Mouse (Mus musculus) forebrain, postnatal 0 days (tissue): ENCODE measurements around the gene Olfm1. TPM values are rescaled to one million over a fixed set of nuclear protein-coding genes. Genes with fewer than 3 reads are reported as not detected.

Experiments used
- ATAC-seq: fragments of 200-750 bp; cut with Nextera tagmentation; 2 replicates; pipeline ENCODE4 v1.8.0; 2017; ENCODE audit warnings: mild to moderate bottlenecking, moderate library complexity
- DNase-seq: peaks from one replicate; pipeline ENCODE4 v3.0.0-alpha.2; 2015
- H3K27ac ChIP-seq: fragments of 300-500 bp; sonication (generic); 2 replicates; pipeline ENCODE4 v1.5.1; 2014; ENCODE audit warnings: low read depth, mild to moderate bottlenecking, antibody characterized with exemption, low read length, moderate library complexity, mixed read lengths
- H3K27me3 ChIP-seq: fragments of 300-500 bp; sonication (generic); 2 replicates; pipeline ENCODE4 v1.6.1; 2014; ENCODE audit warnings: mild to moderate bottlenecking, low read length, mixed read lengths; ENCODE audit not compliant: insufficient read depth
- H3K36me3 ChIP-seq: fragments of 300-500 bp; sonication (generic); 2 replicates; pipeline ENCODE4 v1.6.1; 2014; ENCODE audit warnings: mild to moderate bottlenecking, moderate library complexity; ENCODE audit not compliant: insufficient read depth
- H3K4me1 ChIP-seq: fragments of 300-500 bp; sonication (generic); 2 replicates; pipeline ENCODE4 v1.6.1; 2014; ENCODE audit warnings: antibody characterized with exemption; ENCODE audit not compliant: insufficient read depth
- H3K4me2 ChIP-seq: fragments of 300-500 bp; sonication (generic); 2 replicates; pipeline ENCODE4 v1.6.1; 2014; ENCODE audit warnings: low read depth, mild to moderate bottlenecking, moderate library complexity
- H3K4me3 ChIP-seq: fragments of 300-500 bp; sonication (generic); 2 replicates; pipeline ENCODE4 v1.5.1; 2014; ENCODE audit warnings: low read depth, low read length, mixed read lengths
- H3K9ac ChIP-seq: fragments of 300-500 bp; sonication (generic); 2 replicates; pipeline ENCODE4 v1.6.1; 2014; ENCODE audit warnings: mild to moderate bottlenecking
- H3K9me3 ChIP-seq: fragments of 300-500 bp; sonication (generic); 2 replicates; pipeline ENCODE4 v1.6.1; 2016; ENCODE audit warnings: low read length
- CTCF ChIP-seq: sonication (generic); IDR thresholded peaks from 2 replicates; pipeline ENCODE4 v1.5.1; 2016; ENCODE audit warnings: antibody characterized with exemption, control low read depth, low read depth
- WGBS: fragments of 180-500 bp; shearing (Covaris S2); extraction: QIAGEN DNeasy Blood & Tissue Kit; methylation state at CpG from one replicate; pipeline ENCODE4 v1.1.7; 2014; 5-methylcytosine and 5-hydroxymethylcytosine counted together
- polyA plus RNA-seq: library from polyadenylated mRNA; unstranded; fragments of >200 nt; fragmentation: Nextera tagmentation; extraction: Ambion mirVana; gene quantifications from 2 replicates; pipeline ENCODE4 v1.2.1, GENCODE M21; 2015
- total RNA-seq: library from RNA; depleted of rRNA; stranded (reverse); fragments of >200 nt; gene quantifications from 2 replicates; pipeline ENCODE4 v1.2.3, GENCODE M21; 2014

The Olfm1 gene
- total and polyA plus RNA-seq, 2 experiments from 2014 or later: 344 to 444 TPM

DNA sequence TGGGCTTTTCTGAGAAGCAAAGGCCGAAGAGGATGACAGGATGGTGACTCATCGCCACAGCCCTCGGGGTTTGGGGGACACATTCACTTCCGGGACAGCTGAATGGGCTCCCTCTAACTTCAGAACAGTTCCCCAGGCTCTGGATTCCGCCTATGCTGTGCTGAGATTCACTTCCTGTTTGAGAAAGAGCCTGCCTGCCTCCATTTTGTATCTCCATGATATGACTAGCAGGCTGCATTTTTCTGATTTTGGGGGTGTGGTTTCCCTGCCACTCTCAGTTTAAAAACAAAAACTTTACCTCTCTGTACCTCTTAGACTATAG lies 49.4 kb downstream of the Olfm1 start:
- Histone ChIP-seq H3K4me1 (no peaks in the 10 kb centered on the region), H3K27ac (no peak overlapping the region), H3K4me3 (no peak overlapping the region), H3K9me3 (no peaks in the 10 kb centered on the region), H3K27me3 (no peaks in the 10 kb centered on the region), H3K9ac (no peak overlapping the region), H3K36me3 (no peaks in the 10 kb centered on the region), H3K4me2 (no peak overlapping the region)
- TF ChIP-seq CTCF: no peak
- WGBS: 77% methylated on average over 5 of the region's 5 CpGs
- DNase-seq (no peak), ATAC-seq (no peak)

DNA sequence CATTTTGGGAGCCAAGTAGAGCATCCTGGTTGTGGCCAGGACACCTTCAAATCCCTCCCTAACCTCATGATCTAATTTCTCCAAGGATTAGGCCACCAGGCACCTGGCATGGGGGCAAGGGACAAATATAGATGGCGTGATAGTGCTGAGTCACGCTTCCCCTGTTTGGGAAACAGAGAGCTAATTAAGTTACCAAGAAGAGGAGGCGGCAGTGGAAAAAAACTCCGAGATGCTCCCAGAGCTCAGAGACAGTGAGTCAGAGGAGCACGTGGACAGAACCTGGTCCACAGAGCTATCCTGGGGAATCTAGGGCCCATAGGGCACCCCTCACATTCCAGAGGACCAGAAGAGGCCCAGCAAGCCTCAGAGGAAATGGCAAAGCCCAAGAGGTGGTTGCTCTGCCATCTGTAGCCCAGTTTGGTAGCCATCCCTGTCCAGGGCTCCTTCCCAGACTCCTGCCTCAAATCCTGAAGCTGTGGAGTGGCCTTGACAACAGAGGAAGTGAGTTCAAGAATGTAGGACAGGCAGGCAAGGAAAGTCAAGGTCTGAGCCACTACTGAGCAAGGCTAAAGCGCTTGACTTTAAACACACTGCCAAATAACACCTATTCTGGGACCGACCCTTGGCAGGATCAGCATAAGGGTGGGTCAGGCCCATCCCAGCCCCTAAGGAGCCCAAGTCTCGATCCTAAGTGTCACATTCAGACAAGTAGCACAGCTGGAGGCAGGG lies 52.0 kb downstream of the Olfm1 start:
- Histone ChIP-seq H3K9ac (no peak overlapping the region), H3K4me1 (no peaks in the 10 kb centered on the region), H3K27ac (no peak overlapping the region), H3K4me3 (no peak overlapping the region), H3K4me2 (no peak overlapping the region), H3K9me3 (no peaks in the 10 kb centered on the region), H3K27me3 (no peaks in the 10 kb centered on the region), H3K36me3 (no peaks in the 10 kb centered on the region)
- no peak for TF ChIP-seq CTCF
- DNase-seq: no peak
- ATAC-seq: no peak
- 67% methylated on average over 8 of the region's 8 CpGs for WGBS

DNA sequence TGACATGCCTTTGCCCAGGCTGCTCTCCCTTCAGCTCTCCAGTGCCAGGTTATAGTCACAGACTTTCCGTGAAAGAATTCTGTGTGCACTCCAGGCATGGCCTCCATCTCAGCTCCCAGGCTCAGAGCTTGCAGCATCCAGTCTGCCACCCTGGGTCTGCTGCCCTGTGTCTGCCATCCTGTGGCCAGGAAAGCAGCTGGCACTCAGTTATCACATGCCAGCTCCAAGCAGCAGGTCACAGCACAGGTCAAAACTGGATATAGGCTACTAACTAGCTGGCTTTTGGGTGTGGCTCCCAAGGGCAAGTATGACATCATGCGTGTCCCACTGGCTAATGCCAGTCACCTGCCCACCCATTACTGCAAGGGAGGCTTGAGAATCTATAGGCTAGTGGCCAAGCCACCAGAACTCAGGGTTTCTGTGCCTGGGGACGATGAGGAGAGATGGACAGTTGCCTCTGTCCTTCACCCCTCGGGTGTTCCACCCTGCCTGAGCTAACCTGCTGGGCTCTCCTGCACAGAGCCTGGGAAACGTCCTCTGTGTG lies 53.4 kb downstream of the Olfm1 start:
- DNase-seq: no peak
- TF ChIP-seq CTCF: no peak
- no peak for ATAC-seq
- H3K9me3 ChIP-seq: no peaks in the 10 kb centered on the region
- no peaks in the 10 kb centered on the region for H3K27me3 ChIP-seq
- H3K36me3 ChIP-seq: no peaks in the 10 kb centered on the region
- H3K27ac ChIP-seq: no peak overlapping the region
- no peaks in the 10 kb centered on the region for H3K4me1 ChIP-seq
- H3K4me3 ChIP-seq: no peak overlapping the region
- 78% methylated on average over 5 of the region's 5 CpGs for WGBS
- H3K9ac ChIP-seq: no peak overlapping the region
- H3K4me2 ChIP-seq: no peak overlapping the region

GRCm38 (mm10) chr2:28247098-28247497 lies 54.3 kb downstream of the Olfm1 start:
- peak; percentile 35 for DNase-seq
- Histone ChIP-seq H3K36me3 (no peaks in the 10 kb centered on the region), H3K27me3 (no peaks in the 10 kb centered on the region), H3K9me3 (no peaks in the 10 kb centered on the region), H3K4me2 (no peak overlapping the region), H3K9ac (no peak overlapping the region), H3K4me3 (no peak overlapping the region), H3K4me1 (no peaks in the 10 kb centered on the region), H3K27ac (no peak overlapping the region)
- TF ChIP-seq CTCF: no peak
- 67% methylated on average over 11 of the region's 11 CpGs for WGBS
- no peak; the same call in 1 of the 2 replicates for ATAC-seq

DNA sequence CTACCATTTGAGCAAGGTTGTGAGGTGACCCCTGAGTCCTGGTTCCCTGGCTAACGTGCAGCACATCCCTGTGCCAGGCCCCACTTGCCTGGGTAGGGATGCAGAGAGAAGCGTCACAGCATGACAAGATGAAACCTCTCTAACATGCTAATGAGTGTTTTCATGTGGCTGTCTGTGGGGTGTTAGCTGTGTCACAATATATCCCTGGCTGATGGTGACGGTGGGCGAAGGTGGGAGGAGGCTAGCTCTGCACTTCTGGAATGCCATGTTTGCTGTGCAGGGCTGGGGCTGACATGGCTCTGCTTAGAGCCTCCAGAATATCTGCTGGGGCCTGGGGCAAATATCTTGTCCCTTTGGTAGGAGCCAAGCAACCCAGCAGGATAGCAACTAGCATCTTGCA lies 59.8 kb downstream of the Olfm1 start:
- H3K9ac ChIP-seq: no peak overlapping the region
- ATAC-seq (no peak), DNase-seq (no peak)
- no peaks in the 10 kb centered on the region for H3K27me3 ChIP-seq
- no peak overlapping the region for H3K4me2 ChIP-seq
- no peak overlapping the region for H3K27ac ChIP-seq
- no peaks in the 10 kb centered on the region for H3K4me1 ChIP-seq
- no peaks in the 10 kb centered on the region for H3K36me3 ChIP-seq
- no peak for TF ChIP-seq CTCF
- H3K4me3 ChIP-seq: no peak overlapping the region
- no peaks in the 10 kb centered on the region for H3K9me3 ChIP-seq
- WGBS: 63% methylated on average over 4 of the region's 4 CpGs

- no peak for DNase-seq
- Histone ChIP-seq H3K27ac (no peak overlapping the region), H3K4me3 (no peak overlapping the region), H3K9me3 (no peaks in the 10 kb centered on the region), H3K9ac (no peak overlapping the region), H3K27me3 (no peaks in the 10 kb centered on the region), H3K4me1 (no peaks in the 10 kb centered on the region), H3K36me3 (no peaks in the 10 kb centered on the region), H3K4me2 (no peak overlapping the region)
- 92% methylated on average over 7 of the region's 7 CpGs for WGBS
- no peak for ATAC-seq
- TF ChIP-seq CTCF: no peak
Measured at GRCm38 (mm10) chr2:28256029-28256428, 63.2 kb downstream of the Olfm1 start.

DNA sequence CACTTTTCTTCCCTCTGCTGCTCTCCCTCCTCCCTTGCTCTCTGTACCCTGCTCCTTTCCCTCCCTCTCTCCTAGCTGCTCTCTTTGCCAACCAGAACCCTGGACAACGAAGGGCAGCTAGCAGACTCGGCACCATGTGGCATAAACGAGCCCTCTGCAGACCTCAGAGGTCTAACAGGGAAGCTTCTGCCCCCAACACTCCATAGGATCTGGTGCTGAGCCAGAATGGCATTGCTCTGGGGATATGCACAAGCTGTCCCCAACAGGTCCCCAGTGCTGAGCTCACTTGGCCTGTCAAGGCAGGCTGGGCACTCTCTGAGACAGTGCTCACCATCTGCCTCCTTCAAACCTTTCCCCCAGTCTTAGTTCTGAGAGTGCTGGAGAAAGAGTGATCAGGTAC lies 68.6 kb downstream of the Olfm1 start:
- H3K9ac ChIP-seq: no peak overlapping the region
- no peaks in the 10 kb centered on the region for H3K27me3 ChIP-seq
- H3K27ac ChIP-seq: no peak overlapping the region
- no peaks in the 10 kb centered on the region for H3K4me1 ChIP-seq
- no peaks in the 10 kb centered on the region for H3K9me3 ChIP-seq
- DNase-seq (no peak), ATAC-seq (no peak)
- H3K4me2 ChIP-seq: no peak overlapping the region
- no peak for TF ChIP-seq CTCF
- H3K36me3 ChIP-seq: no peaks in the 10 kb centered on the region
- no peak overlapping the region for H3K4me3 ChIP-seq
- 29% methylated on average over 3 of the region's 3 CpGs for WGBS
